Mouse (Mus musculus): ENCODE results near the gene Gng8. TPM values are rescaled to one million over a fixed set of nuclear protein-coding genes. Genes with fewer than 3 reads are reported as not detected.

Gene Gng8
- total and polyA plus RNA-seq, 3 experiments: 0.39 to 2.2 TPM; not detected in 1

- no peak overlapping the region for H3K9ac ChIP-seq (ENCODE audit: control insufficient read depth, low read depth, low read length, poor library complexity, severe bottlenecking)
- no peak overlapping the region for H3K27ac ChIP-seq (ENCODE audit: control insufficient read depth, low read depth, low read length)
- H3K36me3 ChIP-seq (ENCODE audit: control insufficient read depth in 1 of 2, insufficient read depth in 2 of 2, low read length in 2 of 2): peaks cover 0 to 1% of the 10 kb centered on the region in 2 experiments; a peak in 2 of 4 replicates
- H3K4me1 ChIP-seq (ENCODE audit: control insufficient read depth in 1 of 2, insufficient read depth in 2 of 2, low read length in 2 of 2): peaks cover 0 to 11% of the 10 kb centered on the region in 2 experiments; a peak in 2 of 4 replicates
- peaks cover 22% of the 10 kb centered on the region for H3K79me2 ChIP-seq (ENCODE audit: control insufficient read depth, insufficient read depth, low read length, poor library complexity)
- no peak overlapping the region for H3K4me3 ChIP-seq (ENCODE audit: control insufficient read depth in 1 of 2, insufficient read depth in 1 of 2, low read depth in 2 of 2, low read length in 2 of 2)
- H3K27me3 ChIP-seq (ENCODE audit: control insufficient read depth in 1 of 2, insufficient read depth in 2 of 2, low read length in 2 of 2): no peaks in the 10 kb centered on the region
- no peak for TF ChIP-seq SMC3 (IDR thresholded peaks at IDR 0.05; ENCODE audit: low read depth, low read length)
- TF ChIP-seq NRF1 (IDR thresholded peaks at IDR 0.05; ENCODE audit: insufficient read depth, low read depth, low read length, poor library complexity, severe bottlenecking): no peak
- TF ChIP-seq UBTF (IDR thresholded peaks at IDR 0.05; ENCODE audit: borderline replicate concordance, insufficient read depth, low read depth, low read length): no peak
- no peak for TF ChIP-seq ELF1 (IDR thresholded peaks at IDR 0.05; ENCODE audit: low read depth, low read length)
- TF ChIP-seq ETS1 (IDR thresholded peaks at IDR 0.05; ENCODE audit: low read depth, low read length): no peak
- TF ChIP-seq CHD2 (IDR thresholded peaks at IDR 0.05; ENCODE audit: low read length): no peak
- TF ChIP-seq TAL1 (IDR thresholded peaks at IDR 0.05; ENCODE audit: low read length): no peak
- TF ChIP-seq ZMIZ1 (IDR thresholded peaks at IDR 0.05; ENCODE audit: low read depth, low read length): no peak
- TF ChIP-seq JUND (IDR thresholded peaks at IDR 0.05; ENCODE audit: low read depth, low read length): no peak
- no peak for TF ChIP-seq GABPA (IDR thresholded peaks at IDR 0.05; ENCODE audit: low read depth, low read length)
- TF ChIP-seq MYB (IDR thresholded peaks at IDR 0.05; ENCODE audit: low read depth, low read length): no peak
- no peak for TF ChIP-seq HCFC1 (IDR thresholded peaks at IDR 0.05; ENCODE audit: low read depth, low read length)
- TF ChIP-seq CHD1 (IDR thresholded peaks at IDR 0.05; ENCODE audit: low read depth, low read length): no peak
- TF ChIP-seq MEF2A (IDR thresholded peaks at IDR 0.05; ENCODE audit: extremely low read depth, insufficient replicate concordance, low read depth, low read length, poor library complexity, severe bottlenecking): no peak
- no peak for TF ChIP-seq CTCF (IDR thresholded peaks at IDR 0.05 in 2 of 3, conservative IDR thresholded peaks at IDR 0.05 in 1 of 3; ENCODE audit: control insufficient read depth in 1 of 3, insufficient read depth in 1 of 3, low read depth in 2 of 3, low read length in 3 of 3, poor library complexity in 1 of 3, severe bottlenecking in 1 of 3)
- no peak for TF ChIP-seq POLR2AphosphoS5 (IDR thresholded peaks at IDR 0.05; ENCODE audit: borderline replicate concordance, low read depth, low read length)
- TF ChIP-seq TCF12 (IDR thresholded peaks at IDR 0.05; ENCODE audit: low read depth, low read length): no peak
- no peaks in the 10 kb centered on the region for H3K9me3 ChIP-seq (replicated peaks; ENCODE audit: insufficient read depth, low read length)
- no peak for DNase-seq (ENCODE audit: low read depth, low spot score)
Observed at GRCm38 (mm10) chr7:16916342-16917265, 25.0 kb downstream of the Gng8 start.

- Histone ChIP-seq H3K4me1 (ENCODE audit: control insufficient read depth in 1 of 2, insufficient read depth in 2 of 2, low read length in 2 of 2) (peaks cover 0 to 17% of the 10 kb centered on the region in 2 experiments; a peak in 3 of 4 replicates), H3K4me3 (ENCODE audit: control insufficient read depth in 1 of 2, insufficient read depth in 1 of 2, low read depth in 2 of 2, low read length in 2 of 2) (no peak overlapping the region), H3K27me3 (ENCODE audit: control insufficient read depth in 1 of 2, insufficient read depth in 2 of 2, low read length in 2 of 2) (no peaks in the 10 kb centered on the region), H3K27ac (ENCODE audit: control insufficient read depth, low read depth, low read length) (no peak overlapping the region), H3K36me3 (ENCODE audit: control insufficient read depth in 1 of 2, insufficient read depth in 2 of 2, low read length in 2 of 2) (peaks cover 0 to 10% of the 10 kb centered on the region in 2 experiments; a peak in 2 of 4 replicates), H3K9me3 (replicated peaks; ENCODE audit: insufficient read depth, low read length) (no peaks in the 10 kb centered on the region), H3K9ac (ENCODE audit: control insufficient read depth, low read depth, low read length, poor library complexity, severe bottlenecking) (no peak overlapping the region), H3K79me2 (ENCODE audit: control insufficient read depth, insufficient read depth, low read length, poor library complexity) (peaks cover 30% of the 10 kb centered on the region)
- DNase-seq (ENCODE audit: low read depth, low spot score): no peak
- no peak for TF ChIP-seq TAL1 (IDR thresholded peaks at IDR 0.05; ENCODE audit: low read length)
- no peak for TF ChIP-seq HCFC1 (IDR thresholded peaks at IDR 0.05; ENCODE audit: low read depth, low read length)
- TF ChIP-seq MYB (IDR thresholded peaks at IDR 0.05; ENCODE audit: low read depth, low read length): no peak
- TF ChIP-seq ZC3H11A (IDR thresholded peaks at IDR 0.05; ENCODE audit: low read depth, low read length): no peak
- TF ChIP-seq TBP (IDR thresholded peaks at IDR 0.05; ENCODE audit: low read depth, low read length): no peak
- TF ChIP-seq JUND (IDR thresholded peaks at IDR 0.05; ENCODE audit: low read depth, low read length): no peak
- TF ChIP-seq USF2 (IDR thresholded peaks at IDR 0.05; ENCODE audit: borderline replicate concordance in 1 of 2, insufficient read depth in 1 of 2, low read depth in 1 of 2, low read length in 2 of 2): no peak
- TF ChIP-seq CHD1 (IDR thresholded peaks at IDR 0.05; ENCODE audit: low read depth, low read length): no peak
- no peak for TF ChIP-seq NRF1 (IDR thresholded peaks at IDR 0.05; ENCODE audit: insufficient read depth, low read depth, low read length, poor library complexity, severe bottlenecking)
- no peak for TF ChIP-seq GABPA (IDR thresholded peaks at IDR 0.05; ENCODE audit: low read depth, low read length)
- no peak for TF ChIP-seq ETS1 (IDR thresholded peaks at IDR 0.05; ENCODE audit: low read depth, low read length)
- no peak for TF ChIP-seq UBTF (IDR thresholded peaks at IDR 0.05; ENCODE audit: borderline replicate concordance, insufficient read depth, low read depth, low read length)
- TF ChIP-seq ZKSCAN1 (IDR thresholded peaks at IDR 0.05; ENCODE audit: low read depth, low read length): no peak
- no peak for TF ChIP-seq MAFK (IDR thresholded peaks at IDR 0.05; ENCODE audit: borderline replicate concordance, low read depth, low read length)
- TF ChIP-seq POLR2AphosphoS2 (IDR thresholded peaks at IDR 0.05; ENCODE audit: low read length): no peak
- no peak for TF ChIP-seq NELFE (IDR thresholded peaks at IDR 0.05; ENCODE audit: low read depth, low read length)
- TF ChIP-seq SMC3 (IDR thresholded peaks at IDR 0.05; ENCODE audit: low read depth, low read length): no peak
- no peak for TF ChIP-seq ZNF384 (IDR thresholded peaks at IDR 0.05; ENCODE audit: low read depth, low read length)
- TF ChIP-seq GATA1 (IDR thresholded peaks at IDR 0.05; ENCODE audit: low read depth, low read length): no peak
Observed at GRCm38 (mm10) chr7:16917447-16917846, 25.9 kb downstream of the Gng8 start.

Measured in MEL (cell line).